Mouse (Mus musculus) thymus, adult 2 months (tissue): ENCODE measurements at regions not wholly inside any gene's neighbourhood (a gene's known extent, or its start where the extent isn't known, plus 50 kb on each side); places are given as distances from the start of the nearest gene placed in this dataset.

ENCODE experiments used
- CTCF ChIP-seq: fragments of 200-500 bp; IDR thresholded peaks from 2 replicates; pipeline ENCODE4 v1.5.1; 2012; ENCODE audit warnings: mild to moderate bottlenecking, control low read depth, low read length, moderate library complexity, borderline replicate concordance; ENCODE audit not compliant: control insufficient read depth, poor library complexity, insufficient read depth; ENCODE audit errors: extremely low read depth
- POLR2A ChIP-seq: fragments of 200-500 bp; IDR thresholded peaks from 2 replicates; pipeline ENCODE4 v1.6.1; 2012; ENCODE audit warnings: mild to moderate bottlenecking, low read length, control low read depth, moderate library complexity; ENCODE audit not compliant: control insufficient read depth, poor library complexity, insufficient read depth; ENCODE audit errors: extremely low read depth

GRCm38 (mm10) chr15:56027197-56027818, 1450.1 kb downstream of the Slc22a22 start:
- TF ChIP-seq CTCF (no peak), POLR2A (no peak)
